Mouse (Mus musculus): ENCODE data around the gene Ctdspl.

GRCm38 (mm10) chr9:119089437-119089836 is 163.2 kb downstream of the Ctdspl start:
- TF ChIP-seq E2F4 (IDR thresholded peaks at IDR 0.05; ENCODE audit: insufficient read depth) (no peak), MYOD1 (IDR thresholded peaks at IDR 0.05; ENCODE audit: control insufficient read depth in 1 of 3, insufficient read length in 2 of 3, low read depth in 2 of 3) (no peak), USF1 (IDR thresholded peaks at IDR 0.05; ENCODE audit: low read depth) (no peak), POLR2A (IDR thresholded peaks at IDR 0.05; ENCODE audit: insufficient read length, low read depth) (no peak), SRF (IDR thresholded peaks at IDR 0.05; ENCODE audit: control insufficient read depth, insufficient read length, low read depth) (no peak), CEBPB (IDR thresholded peaks at IDR 0.05; ENCODE audit: insufficient read depth, poor library complexity, severe bottlenecking) (no peak), TCF12 (IDR thresholded peaks at IDR 0.05; ENCODE audit: insufficient read depth, poor library complexity, severe bottlenecking) (no peak), MAX (IDR thresholded peaks at IDR 0.05; ENCODE audit: low read depth) (no peak), MYOG (IDR thresholded peaks at IDR 0.05; ENCODE audit: control insufficient read depth in 1 of 3, insufficient read depth in 1 of 3, insufficient read length in 2 of 3, low read depth in 2 of 3) (no peak), REST (IDR thresholded peaks at IDR 0.05; ENCODE audit: insufficient read depth, insufficient read length) (no peak), POLR2AphosphoS2 (IDR thresholded peaks at IDR 0.05; ENCODE audit: insufficient read length, low read depth) (no peak), TCF3 (IDR thresholded peaks at IDR 0.05; ENCODE audit: insufficient read length, low read depth) (no peak)

Measured in myocyte (in vitro differentiated cells).